ENCODE assay signal across 8 mouse cellular contexts in the genomic region with DNA sequence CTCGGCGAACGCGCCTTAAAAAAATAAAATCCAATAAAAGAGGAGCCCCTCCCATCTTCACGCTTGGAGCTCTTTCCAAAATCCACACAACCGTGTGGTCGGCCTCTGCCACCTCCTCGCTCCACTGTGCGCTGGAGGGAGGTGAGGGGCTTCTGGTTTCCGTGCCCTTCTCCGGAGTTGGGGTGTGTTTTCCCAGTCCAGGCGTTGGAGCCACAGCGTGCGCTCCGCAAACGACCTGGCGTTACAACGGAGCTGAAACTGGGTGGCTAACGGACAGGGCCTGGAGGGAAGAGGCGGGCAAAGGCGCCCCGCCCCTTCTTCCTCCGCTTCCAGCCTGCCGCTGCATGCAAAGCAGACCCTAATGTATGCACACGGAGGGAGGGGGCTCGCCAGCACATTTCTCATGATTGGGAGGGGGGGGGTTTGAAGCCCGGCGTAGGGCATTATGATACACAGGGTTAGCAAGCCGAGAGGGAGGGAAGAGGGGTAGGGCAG. TPM values are rescaled to one million over a fixed set of nuclear protein-coding genes. Genes with fewer than 3 reads are reported as not detected.
DNase-seq lines count a peak whose midpoint lies in the region.

No protein-coding gene starts in this region.

- H3K4me3 ChIP-seq in megakaryocyte, embryonic 14.5 days (replicated peaks), result peak overlapping the region; percentile 96

- no peaks in the 10 kb centered on the region for H3K9me3 ChIP-seq in megakaryocyte, embryonic 14.5 days

- H3K27me3 ChIP-seq in megakaryocyte, embryonic 14.5 days (replicated peaks), result no peaks in the 10 kb centered on the region

- intact Hi-C loops in gastrocnemius, postnatal 14 days (cut with DNase I; ENCODE audit: low total_unique reads), result loop anchor here (5.0 kb wide), 1 partner anchor 40 kb away; no protein-coding TSS in a partner anchor
- intact Hi-C loops in left cerebral cortex, postnatal 10 days (cut with DNase I), result loop anchor here (2.0 kb wide), 1 partner anchor 45 kb away; no protein-coding TSS in a partner anchor

- peak; percentile 69 to 70 for DNase-seq in adrenal gland, adult 18-20 months (ENCODE audit: low spot score in 2 of 2)
- DNase-seq in embryo, embryonic 10 days (ENCODE audit: low spot score), result peak; percentile 93
- peak; percentile 68 for DNase-seq in gastrocnemius, postnatal 14 days
- DNase-seq in induced T-regulatory cell, adult 2 months (ENCODE audit: low read depth), result peak; percentile 75
- DNase-seq in left cerebral cortex, postnatal 10 days (ENCODE audit: extremely low spot score in 1 of 2, low spot score in 2 of 2), result peak; percentile 71 to 88
- DNase-seq in right cerebral cortex, postnatal 36 days (ENCODE audit: low spot score in 2 of 2), result peak; percentile 66 to 69
- peak; percentile 89 for DNase-seq in yolk sac, embryonic 10.5 days (ENCODE audit: low spot score)

- H3K4me1 ChIP-seq in megakaryocyte, embryonic 14.5 days, result peaks cover 57% of the 10 kb centered on the region

- peaks cover 15% of the 10 kb centered on the region for H3K36me3 ChIP-seq in megakaryocyte, embryonic 14.5 days (replicated peaks; ENCODE audit: low read length)

RNA-seq across cellular contexts. Expression of gene Kmt2a, which starts 0.9 kb away (rescaled TPM):
- 10 to 100 TPM; 27.2 to 32.1 TPM for total RNA-seq in adrenal gland, adult 18-20 months (2021)
- total RNA-seq in gastrocnemius, postnatal 14 days (2021), result 10 to 100 TPM; 11.8 to 14.3 TPM
- total RNA-seq in left cerebral cortex, postnatal 10 days (2021), result 10 to 100 TPM; 43.2 to 49.7 TPM
- 3.1 and 5.9 TPM in 2 replicates for polyA plus RNA-seq in megakaryocyte, embryonic 14.5 days (2012; ENCODE audit: insufficient read depth, low replicate concordance)

RNA-seq across cellular contexts. Expression of gene Atp5l, which starts 38.6 kb away (rescaled TPM):
- total RNA-seq in adrenal gland, adult 18-20 months (2021), result 100 to 1,000 TPM; 593 to 763 TPM
- 100 to 1,000 TPM; 663 to 775 TPM for total RNA-seq in gastrocnemius, postnatal 14 days (2021)
- 100 to 1,000 TPM; 377 to 378 TPM for total RNA-seq in left cerebral cortex, postnatal 10 days (2021)
- 26.7 and 39.7 TPM in 2 replicates for polyA plus RNA-seq in megakaryocyte, embryonic 14.5 days (2012; ENCODE audit: insufficient read depth, low replicate concordance)

Comparison
In these comparisons a context has a peak if more than half of its experiments do, and no peak if none do; other contexts are left out.
1. Peak in every context shown above with its lines: DNase-seq and H3K4me3 ChIP-seq.